Mouse (Mus musculus) intestine, embryonic 16.5 days (tissue): Measurements from ENCODE around the gene 0610012G03Rik. TPM values are rescaled to one million over a fixed set of nuclear protein-coding genes. Genes with fewer than 3 reads are reported as not detected.

Experiments used
- ATAC-seq: fragments of 200-750 bp; cut with Nextera tagmentation; 2 replicates; pipeline ENCODE4 v1.8.0; 2017; ENCODE audit warnings: moderate TSS enrichment, moderate library complexity
- H3K27ac ChIP-seq: fragments of 300-500 bp; sonication (generic); 2 replicates; pipeline ENCODE4 v1.5.1; 2014; ENCODE audit warnings: mild to moderate bottlenecking, low read length
- H3K27me3 ChIP-seq: fragments of 300-500 bp; sonication (generic); replicated peaks from 2 replicates; pipeline ENCODE4 v1.6.1; 2014; ENCODE audit warnings: low read length, control low read depth, mixed read lengths; ENCODE audit not compliant: control insufficient read depth, insufficient read depth
- H3K36me3 ChIP-seq: fragments of 300-500 bp; sonication (generic); 2 replicates; pipeline ENCODE4 v1.6.1; 2014; ENCODE audit warnings: low read length, control low read depth; ENCODE audit not compliant: control insufficient read depth, insufficient read depth
- H3K4me1 ChIP-seq: fragments of 300-500 bp; sonication (generic); 2 replicates; pipeline ENCODE4 v1.6.1; 2014; ENCODE audit warnings: low read length, control low read depth, mixed read lengths; ENCODE audit not compliant: control insufficient read depth, insufficient read depth
- H3K4me2 ChIP-seq: fragments of 300-500 bp; sonication (generic); 2 replicates; pipeline ENCODE4 v1.6.1; 2014; ENCODE audit warnings: low read depth, low read length, control low read depth
- H3K4me3 ChIP-seq: fragments of 300-500 bp; sonication (generic); 2 replicates; pipeline ENCODE4 v1.5.1; 2014; ENCODE audit warnings: mild to moderate bottlenecking, low read length
- H3K9ac ChIP-seq: fragments of 300-500 bp; sonication (generic); 2 replicates; pipeline ENCODE4 v1.6.1; 2014; ENCODE audit warnings: low read depth, low read length
- H3K9me3 ChIP-seq: fragments of 300-500 bp; sonication (generic); 2 replicates; pipeline ENCODE4 v1.6.1; 2016; ENCODE audit warnings: low read length, control low read depth; ENCODE audit not compliant: control insufficient read depth
- WGBS: fragments of 180-500 bp; shearing (Covaris S2); extraction: QIAGEN DNeasy Blood & Tissue Kit; methylation state at CpG from one replicate; pipeline ENCODE4 v1.1.7; 2014; 5-methylcytosine and 5-hydroxymethylcytosine counted together
- polyA plus RNA-seq: library from polyadenylated mRNA; unstranded; fragments of >200 nt; fragmentation: Nextera tagmentation; extraction: Ambion mirVana; gene quantifications from 2 replicates; pipeline ENCODE4 v1.2.1, GENCODE M21; 2015

The 0610012G03Rik gene
- 140 and 155 TPM in 2 replicates for polyA plus RNA-seq

DNA sequence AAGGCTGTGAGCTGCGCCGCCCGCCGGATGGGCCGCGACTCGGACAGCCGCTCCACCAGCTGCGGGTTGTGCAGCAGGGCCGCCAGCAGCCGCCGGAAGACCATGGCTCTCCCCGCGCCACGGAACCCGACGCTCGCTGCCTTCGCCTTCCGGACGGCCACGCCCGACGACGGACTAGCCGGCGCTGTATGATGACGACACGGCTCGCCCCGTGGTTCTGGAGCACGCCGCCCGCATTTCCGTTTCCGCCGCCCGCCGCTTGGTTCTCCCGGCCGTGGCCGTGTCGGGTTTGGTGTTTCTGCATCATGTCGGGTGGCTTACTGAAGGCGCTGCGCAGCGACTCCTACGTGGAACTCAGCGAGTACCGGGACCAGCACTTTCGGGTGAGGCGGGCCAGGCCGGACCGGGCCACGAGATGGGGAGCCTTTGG, at the start of gene 0610012G03Rik, which contains the start of gene Ncbp2:
0610012G03Rik (minus strand) TSS at position 150 of the 430 bp plus-strand sequence.
Ncbp2 (plus strand) TSS at position 169 of the 430 bp plus-strand sequence.
- Histone ChIP-seq H3K4me3 (peak within 1 kb of the TSS; percentile 89), H3K4me1 (peaks cover 19% of the 10 kb centered on the region)

DNA sequence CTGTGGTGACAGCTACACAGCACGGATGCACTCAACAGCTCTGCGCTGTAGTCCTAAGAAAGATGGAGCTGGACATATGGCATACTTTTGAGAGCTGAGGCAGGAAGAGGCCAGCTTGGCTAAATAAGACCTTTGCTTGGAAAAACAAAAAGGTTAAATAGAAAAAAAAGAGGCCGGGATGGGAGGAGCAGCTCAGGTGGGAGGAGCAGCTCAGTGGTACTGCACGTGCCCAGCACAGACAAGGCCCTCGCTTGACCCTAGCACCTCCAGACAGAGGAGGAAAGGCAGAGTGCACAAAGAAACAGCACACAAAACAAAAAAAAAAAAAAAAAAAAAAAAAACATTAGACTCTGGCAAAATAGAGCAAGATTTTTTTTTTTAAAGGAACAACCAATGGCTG, 48.1 kb upstream of the 0610012G03Rik start:
- no peak overlapping the region for H3K4me2 ChIP-seq
- no peak for ATAC-seq
- no peak overlapping the region for H3K9ac ChIP-seq
- H3K36me3 ChIP-seq = no peaks in the 10 kb centered on the region
- no peaks in the 10 kb centered on the region for H3K9me3 ChIP-seq
- H3K4me1 ChIP-seq = peaks cover 6% of the 10 kb centered on the region
- no peak overlapping the region for H3K4me3 ChIP-seq
- no peaks in the 10 kb centered on the region for H3K27me3 ChIP-seq
- no peak overlapping the region for H3K27ac ChIP-seq
- 87% methylated on average over 5 of the region's 5 CpGs for WGBS

More for the DNA sequence above, at the start of gene 0610012G03Rik, which contains the start of gene Ncbp2:
- Histone ChIP-seq H3K9me3 (no peaks in the 10 kb centered on the region), H3K36me3 (no peaks in the 10 kb centered on the region), H3K27ac (peak within 1 kb of the TSS; percentile 96), H3K9ac (peak within 1 kb of the TSS; percentile 97), H3K27me3 (no peaks in the 10 kb centered on the region), H3K4me2 (peak within 1 kb of the TSS; percentile 81)
- peak; percentile 92 for ATAC-seq
- WGBS = under 1% methylated on average over 55 of the region's 55 CpGs

DNA sequence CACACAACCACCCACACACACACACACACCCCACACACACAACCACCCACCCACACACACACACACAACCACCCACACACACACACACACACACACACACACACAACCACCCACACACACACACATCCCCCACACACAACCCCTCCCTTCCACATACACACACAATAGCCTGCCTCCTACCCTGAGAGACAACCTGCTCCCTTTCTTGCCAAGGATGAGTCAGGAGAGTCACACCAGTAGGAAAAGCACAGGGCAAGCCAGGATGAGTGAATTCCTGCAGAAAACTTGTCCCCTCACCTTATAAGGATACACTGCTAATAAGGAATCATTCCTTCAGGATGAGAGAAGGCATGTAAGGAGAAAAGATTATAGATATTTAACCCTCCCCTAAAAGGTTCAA, 45.7 kb upstream of the 0610012G03Rik start:
- Histone ChIP-seq H3K27me3 (no peaks in the 10 kb centered on the region), H3K36me3 (no peaks in the 10 kb centered on the region; the same call in 1 of the 2 replicates), H3K9me3 (no peaks in the 10 kb centered on the region), H3K9ac (no peak overlapping the region), H3K27ac (no peak overlapping the region), H3K4me3 (no peak overlapping the region), H3K4me2 (no peak overlapping the region), H3K4me1 (peaks cover 3% of the 10 kb centered on the region; the same call in 1 of the 2 replicates)
- ATAC-seq = no peak

GRCm38 (mm10) chr16:31993195-31993594, 44.9 kb upstream of the 0610012G03Rik start:
- ATAC-seq = no peak

DNA sequence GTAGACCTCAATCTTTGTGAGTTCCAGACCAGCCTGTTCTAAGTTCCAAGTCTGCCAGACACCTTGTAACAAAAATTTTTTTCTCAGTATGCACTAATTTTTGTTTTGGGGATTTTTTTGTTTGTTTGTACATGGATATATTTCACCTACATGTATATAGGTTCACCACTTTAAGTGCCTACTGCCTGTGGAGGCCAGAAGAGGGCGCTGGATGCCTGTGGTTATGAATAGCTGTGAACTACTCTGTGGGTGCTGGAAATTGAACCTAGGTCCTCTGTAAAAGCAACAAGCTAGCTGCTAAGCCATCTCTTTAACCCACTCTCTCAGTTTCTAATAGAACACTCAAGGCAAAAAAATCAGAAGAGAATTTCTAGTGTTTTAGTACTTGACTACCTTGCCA, 43.7 kb upstream of the 0610012G03Rik start:
- Histone ChIP-seq H3K4me3 (no peak overlapping the region), H3K27me3 (no peaks in the 10 kb centered on the region), H3K4me2 (no peak overlapping the region), H3K9me3 (no peaks in the 10 kb centered on the region), H3K36me3 (no peaks in the 10 kb centered on the region; the same call in 1 of the 2 replicates), H3K4me1 (no peaks in the 10 kb centered on the region), H3K27ac (no peak overlapping the region), H3K9ac (no peak overlapping the region)
- 43% methylated on average over 1 of the region's 1 CpGs for WGBS
- no peak for ATAC-seq

More at GRCm38 (mm10) chr16:31993195-31993594, 44.9 kb upstream of the 0610012G03Rik start:
- Histone ChIP-seq H3K4me2 (no peak overlapping the region), H3K9me3 (no peaks in the 10 kb centered on the region), H3K4me1 (no peaks in the 10 kb centered on the region), H3K27ac (no peak overlapping the region), H3K27me3 (no peaks in the 10 kb centered on the region), H3K4me3 (no peak overlapping the region), H3K9ac (no peak overlapping the region), H3K36me3 (no peaks in the 10 kb centered on the region; the same call in 1 of the 2 replicates)
- 97% methylated on average over 4 of the region's 4 CpGs for WGBS

- Histone ChIP-seq H3K4me1 (no peaks in the 10 kb centered on the region), H3K27me3 (no peaks in the 10 kb centered on the region), H3K9me3 (no peaks in the 10 kb centered on the region), H3K36me3 (no peaks in the 10 kb centered on the region), H3K4me3 (no peak overlapping the region), H3K9ac (no peak overlapping the region), H3K27ac (no peak overlapping the region), H3K4me2 (no peak overlapping the region)
- no peak for ATAC-seq
- 78% methylated on average over 5 of the region's 5 CpGs for WGBS
Measured at GRCm38 (mm10) chr16:31980946-31981345, 32.7 kb upstream of the 0610012G03Rik start.

DNA sequence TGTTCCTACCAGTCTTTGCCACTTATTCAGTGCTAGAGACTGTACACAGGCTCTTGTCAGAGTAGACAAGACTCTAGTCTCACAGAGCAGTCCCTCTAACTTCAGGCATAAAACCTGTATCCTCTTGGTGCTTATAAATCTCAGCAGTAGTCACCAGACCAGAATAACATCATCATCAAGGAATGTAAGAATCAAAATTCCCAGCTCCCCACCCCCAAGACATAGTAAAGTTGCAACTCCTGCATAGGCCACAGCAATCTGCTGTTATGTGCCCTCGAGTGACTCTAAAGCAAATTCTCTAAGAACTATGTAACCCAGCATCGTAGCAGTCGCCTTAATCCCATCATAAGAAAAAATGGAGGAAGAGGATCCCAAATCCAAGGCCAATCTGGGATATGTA, 31.2 kb upstream of the 0610012G03Rik start:
- H3K9me3 ChIP-seq = no peaks in the 10 kb centered on the region
- WGBS = 87% methylated on average over 3 of the region's 3 CpGs
- no peak overlapping the region for H3K27ac ChIP-seq
- no peak overlapping the region for H3K9ac ChIP-seq
- no peaks in the 10 kb centered on the region for H3K27me3 ChIP-seq
- H3K4me3 ChIP-seq = no peak overlapping the region
- no peak overlapping the region for H3K4me2 ChIP-seq
- H3K4me1 ChIP-seq = no peaks in the 10 kb centered on the region
- no peak for ATAC-seq
- peaks cover 3% of the 10 kb centered on the region; the same call in 1 of the 2 replicates for H3K36me3 ChIP-seq

GRCm38 (mm10) chr16:31975258-31975657, 27.0 kb upstream of the 0610012G03Rik start:
- H3K4me1 ChIP-seq = no peaks in the 10 kb centered on the region
- ATAC-seq = no peak
- H3K4me2 ChIP-seq = no peak overlapping the region
- H3K36me3 ChIP-seq = peaks cover 7% of the 10 kb centered on the region; the same call in 1 of the 2 replicates
- 94% methylated on average over 4 of the region's 4 CpGs for WGBS
- no peak overlapping the region for H3K9ac ChIP-seq
- H3K4me3 ChIP-seq = no peak overlapping the region
- H3K9me3 ChIP-seq = no peaks in the 10 kb centered on the region
- H3K27me3 ChIP-seq = no peaks in the 10 kb centered on the region
- H3K27ac ChIP-seq = no peak overlapping the region

GRCm38 (mm10) chr16:31963224-31963623, 14.9 kb upstream of the 0610012G03Rik start:
- Histone ChIP-seq H3K9me3 (no peaks in the 10 kb centered on the region), H3K4me1 (no peaks in the 10 kb centered on the region), H3K4me2 (no peak overlapping the region), H3K9ac (no peak overlapping the region), H3K27me3 (no peaks in the 10 kb centered on the region), H3K36me3 (peaks cover 8% of the 10 kb centered on the region), H3K27ac (no peak overlapping the region), H3K4me3 (no peak overlapping the region)
- no peak for ATAC-seq
- 88% methylated on average over 7 of the region's 7 CpGs for WGBS

GRCm38 (mm10) chr16:31947901-31948316, 385 bp downstream of the 0610012G03Rik start:
- H3K4me3 ChIP-seq = peak overlapping the region; percentile 89
- H3K4me2 ChIP-seq = peak overlapping the region; percentile 81
- H3K36me3 ChIP-seq = no peaks in the 10 kb centered on the region
- no peaks in the 10 kb centered on the region for H3K9me3 ChIP-seq
- no peaks in the 10 kb centered on the region for H3K27me3 ChIP-seq
- H3K27ac ChIP-seq = peak overlapping the region; percentile 96
- ATAC-seq = peak; percentile 68
- H3K9ac ChIP-seq = peak overlapping the region; percentile 97
- peaks cover 19% of the 10 kb centered on the region for H3K4me1 ChIP-seq
- WGBS = 0% methylated on average over 38 of the region's 38 CpGs
